8 mouse cellular contexts compared by ENCODE assay signal in genomic region chr5:122050017-122050831, GRCm38 (mm10). TPM values are rescaled to one million over a fixed set of nuclear protein-coding genes. Genes with fewer than 3 reads are reported as not detected.
DNase-seq lines count a peak whose midpoint lies in the region; ATAC-seq and TF ChIP-seq lines count a peak whose summit lies in the region.

Gene Cux2 (minus strand): TSS chr5:122050102.

- peak within 1 kb of the TSS; percentile 75 for H3K9ac ChIP-seq in intestine, embryonic 14.5 days (ENCODE audit: low read length)

- peaks cover 37% of the 10 kb centered on the region for H3K27me3 ChIP-seq in intestine, embryonic 14.5 days (replicated peaks; ENCODE audit: control insufficient read depth, insufficient read depth, low read length)
- H3K27me3 ChIP-seq in megakaryocyte, embryonic 14.5 days (replicated peaks) = peaks cover 91% of the 10 kb centered on the region

- peak; percentile 49 for DNase-seq in adrenal gland, adult 8-10 months
- DNase-seq in gastrocnemius, postnatal 14 days = peak; percentile 59
- DNase-seq in intestine, embryonic 14.5 days (ENCODE audit: low spot score) = peak; percentile 87
- peak; percentile 60 to 73 for DNase-seq in left cerebral cortex, postnatal 14 days (ENCODE audit: low spot score in 2 of 2)
- DNase-seq in right cerebral cortex, adult 2 months (ENCODE audit: low spot score in 2 of 2) = peak; percentile 56 to 67
- no peak for DNase-seq in adipocyte (ENCODE audit: low spot score)

- peak; percentile 86 for ATAC-seq in intestine, embryonic 14.5 days (replicated peaks; ENCODE audit: low FRiP score, low TSS enrichment, low read depth)

- H3K36me3 ChIP-seq in intestine, embryonic 14.5 days (ENCODE audit: control insufficient read depth, insufficient read depth, low read length) = no peaks in the 10 kb centered on the region
- H3K36me3 ChIP-seq in megakaryocyte, embryonic 14.5 days (replicated peaks; ENCODE audit: low read length) = no peaks in the 10 kb centered on the region

- H3K9me3 ChIP-seq in intestine, embryonic 14.5 days (ENCODE audit: control insufficient read depth, low read length) = no peaks in the 10 kb centered on the region
- no peaks in the 10 kb centered on the region for H3K9me3 ChIP-seq in megakaryocyte, embryonic 14.5 days

- H3K4me2 ChIP-seq in intestine, embryonic 14.5 days (ENCODE audit: low read length) = peak within 1 kb of the TSS; percentile 70

- H3K4me3 ChIP-seq in cortical plate, adult 2 months (ENCODE audit: insufficient read depth, low read length) = peak within 1 kb of the TSS; percentile 61
- H3K4me3 ChIP-seq in intestine, embryonic 14.5 days (ENCODE audit: low read depth, low read length) = peak within 1 kb of the TSS; percentile 76
- H3K4me3 ChIP-seq in megakaryocyte, embryonic 14.5 days (replicated peaks) = peak within 1 kb of the TSS; percentile 93

- intact Hi-C loops in gastrocnemius, postnatal 14 days (cut with DNase I; ENCODE audit: low total_unique reads) = loop anchor here (10.0 kb wide), 2 partner anchors 105 to 175 kb away; no protein-coding TSS in a partner anchor
- intact Hi-C loops in left cerebral cortex, postnatal 14 days (cut with DNase I) = loop anchor here (2.0 kb wide), 1 partner anchor 33 kb away; no protein-coding TSS in a partner anchor

- no peak within 1 kb of the TSS for H3K27ac ChIP-seq in cortical plate, adult 2 months (ENCODE audit: insufficient read depth, low read length)
- peak within 1 kb of the TSS; percentile 80 for H3K27ac ChIP-seq in intestine, embryonic 14.5 days (ENCODE audit: low read depth)

- H3K4me1 ChIP-seq in cortical plate, adult 2 months (ENCODE audit: control insufficient read depth, insufficient read depth, low read length) = 0 out of 2 replicates have a peak, but pooled peaks cover 1% of the 10 kb centered on the region
- peaks cover 25% of the 10 kb centered on the region; the same call in 1 of the 2 replicates for H3K4me1 ChIP-seq in intestine, embryonic 14.5 days (replicated peaks; ENCODE audit: control insufficient read depth, insufficient read depth, low read length)
- peaks cover 24% of the 10 kb centered on the region for H3K4me1 ChIP-seq in megakaryocyte, embryonic 14.5 days

- TF ChIP-seq CTCF in cortical plate, adult 2 months (IDR thresholded peaks at IDR 0.05; ENCODE audit: extremely low read depth, insufficient read depth, low read length) = peak; percentile 31; the same call in 1 of the 2 replicates

- no peak for TF ChIP-seq POLR2A in cortical plate, adult 2 months (IDR thresholded peaks at IDR 0.05; ENCODE audit: extremely low read depth, insufficient read depth, low read length)

- WGBS in intestine, embryonic 14.5 days = 1% methylated on average over 87 of the region's 90 CpGs

RNA-seq across cellular contexts. Expression of gene Cux2, which starts in this region (rescaled TPM):
- total RNA-seq in adrenal gland, adult 8-10 months (2022) = 10 to 100 TPM; 25.7 to 41.7 (median 33.2) TPM
- polyA plus RNA-seq in cortical plate, adult 2 months (2012; rRNA removed) = 104 and 109 TPM in 2 replicates
- 1 to 10 TPM; 1.1 to 1.6 TPM for total RNA-seq in gastrocnemius, postnatal 14 days (2021)
- polyA plus RNA-seq in intestine, embryonic 14.5 days (2014; fragmentation: Nextera tagmentation; extraction: Ambion mirVana) = 13.2 and 14.6 TPM in 2 replicates
- 100 to 1,000 TPM; 204 to 256 TPM for total RNA-seq in left cerebral cortex, postnatal 14 days (2021)
- polyA plus RNA-seq in megakaryocyte, embryonic 14.5 days (2012; ENCODE audit: insufficient read depth, low replicate concordance) = 4.5 TPM in 1 of 2 replicates, not detected in the other

Comparison
In these comparisons a context has a peak if more than half of its experiments do, and no peak if none do; other contexts are left out.
1. RNA of gene Cux2 (total RNA-seq): 204 to 256 TPM in left cerebral cortex, postnatal 14 days and 25.7 to 41.7 TPM in adrenal gland, adult 8-10 months; 1.1 to 1.6 TPM in gastrocnemius, postnatal 14 days; every median in the first group is over 10 times any median in the second.
2. RNA of gene Cux2 (total RNA-seq): 204 to 256 TPM in left cerebral cortex, postnatal 14 days; 25.7 to 41.7 TPM in adrenal gland, adult 8-10 months; every median in the first group is over 4 times any median in the second.
3. Peak in every context shown above with its lines, with median percentiles within 50 percentile points of each other: H3K4me3 ChIP-seq.